Mouse (Mus musculus): ENCODE data around the gene Mapt. TPM values are rescaled to one million over a fixed set of nuclear protein-coding genes. Genes with fewer than 3 reads are reported as not detected.

Mapt gene
- polyA plus RNA-seq, 1 experiment = 53.4 TPM

- WGBS = 17% methylated on average over 6 of the region's 6 CpGs
- no peaks in the 10 kb centered on the region for H3K36me3 ChIP-seq (ENCODE audit: control insufficient read depth, insufficient read depth, low read length)
- TF ChIP-seq POLR2A (IDR thresholded peaks at IDR 0.05; ENCODE audit: low read depth, low read length) = no peak
- no peak for TF ChIP-seq CTCF (conservative IDR thresholded peaks at IDR 0.05; ENCODE audit: insufficient read depth, insufficient read length, low read depth, low read length)
- no peak overlapping the region for H3K4me3 ChIP-seq (ENCODE audit: insufficient read depth, low read depth, low read length)
- peak; percentile 83 for DNase-seq
- H3K27me3 ChIP-seq (replicated peaks; ENCODE audit: control insufficient read depth, insufficient read depth, low read length) = no peaks in the 10 kb centered on the region
- peaks cover 49% of the 10 kb centered on the region for H3K4me1 ChIP-seq (ENCODE audit: control insufficient read depth, insufficient read depth, low read length)
- peak overlapping the region; percentile 79 for H3K27ac ChIP-seq (ENCODE audit: insufficient read depth, low read depth, low read length)
Observed at GRCm38 (mm10) chr11:104247141-104247717, 16.0 kb downstream of the Mapt start.

GRCm38 (mm10) chr11:104249420-104249819, 18.2 kb downstream of the Mapt start:
- TF ChIP-seq POLR2A (IDR thresholded peaks at IDR 0.05; ENCODE audit: low read depth, low read length) (no peak), CTCF (conservative IDR thresholded peaks at IDR 0.05; ENCODE audit: insufficient read depth, insufficient read length, low read depth, low read length) (no peak)
- DNase-seq = peak; percentile 69
- Histone ChIP-seq H3K27me3 (replicated peaks; ENCODE audit: control insufficient read depth, insufficient read depth, low read length) (no peaks in the 10 kb centered on the region), H3K36me3 (ENCODE audit: control insufficient read depth, insufficient read depth, low read length) (no peaks in the 10 kb centered on the region), H3K27ac (ENCODE audit: insufficient read depth, low read depth, low read length) (no peak overlapping the region), H3K4me1 (ENCODE audit: control insufficient read depth, insufficient read depth, low read length) (peaks cover 54% of the 10 kb centered on the region), H3K4me3 (ENCODE audit: insufficient read depth, low read depth, low read length) (no peak overlapping the region)
- WGBS = 38% methylated on average over 8 of the region's 8 CpGs

GRCm38 (mm10) chr11:104251121-104251520, 19.9 kb downstream of the Mapt start:
- Histone ChIP-seq H3K4me3 (ENCODE audit: insufficient read depth, low read depth, low read length) (no peak overlapping the region), H3K27me3 (replicated peaks; ENCODE audit: control insufficient read depth, insufficient read depth, low read length) (no peaks in the 10 kb centered on the region), H3K36me3 (ENCODE audit: control insufficient read depth, insufficient read depth, low read length) (no peaks in the 10 kb centered on the region), H3K4me1 (ENCODE audit: control insufficient read depth, insufficient read depth, low read length) (peaks cover 47% of the 10 kb centered on the region), H3K27ac (ENCODE audit: insufficient read depth, low read depth, low read length) (no peak overlapping the region)
- TF ChIP-seq CTCF (conservative IDR thresholded peaks at IDR 0.05; ENCODE audit: insufficient read depth, insufficient read length, low read depth, low read length) (no peak), POLR2A (IDR thresholded peaks at IDR 0.05; ENCODE audit: low read depth, low read length) (no peak)
- DNase-seq = no peak
- WGBS = 77% methylated on average over 6 of the region's 6 CpGs

- TF ChIP-seq POLR2A (IDR thresholded peaks at IDR 0.05; ENCODE audit: low read depth, low read length) (no peak), CTCF (conservative IDR thresholded peaks at IDR 0.05; ENCODE audit: insufficient read depth, insufficient read length, low read depth, low read length) (no peak)
- 47% methylated on average over 3 of the region's 3 CpGs for WGBS
Observed at GRCm38 (mm10) chr11:104252094-104252493, 20.9 kb downstream of the Mapt start.

GRCm38 (mm10) chr11:104254408-104255039, 23.3 kb downstream of the Mapt start:
- Histone ChIP-seq H3K4me1 (ENCODE audit: control insufficient read depth, insufficient read depth, low read length) (peaks cover 33% of the 10 kb centered on the region), H3K27me3 (replicated peaks; ENCODE audit: control insufficient read depth, insufficient read depth, low read length) (no peaks in the 10 kb centered on the region), H3K27ac (ENCODE audit: insufficient read depth, low read depth, low read length) (no peak overlapping the region; the same call in 1 of the 2 replicates), H3K4me3 (ENCODE audit: insufficient read depth, low read depth, low read length) (no peak overlapping the region), H3K36me3 (ENCODE audit: control insufficient read depth, insufficient read depth, low read length) (no peaks in the 10 kb centered on the region)
- TF ChIP-seq CTCF (conservative IDR thresholded peaks at IDR 0.05; ENCODE audit: insufficient read depth, insufficient read length, low read depth, low read length) (no peak), POLR2A (IDR thresholded peaks at IDR 0.05; ENCODE audit: low read depth, low read length) (no peak)
- no peak for DNase-seq
- 74% methylated on average over 10 of the region's 10 CpGs for WGBS

More at GRCm38 (mm10) chr11:104252094-104252493, 20.9 kb downstream of the Mapt start:
- Histone ChIP-seq H3K36me3 (ENCODE audit: control insufficient read depth, insufficient read depth, low read length) (no peaks in the 10 kb centered on the region), H3K4me1 (ENCODE audit: control insufficient read depth, insufficient read depth, low read length) (peaks cover 42% of the 10 kb centered on the region), H3K27ac (ENCODE audit: insufficient read depth, low read depth, low read length) (peak overlapping the region; percentile 54; the same call in 1 of the 2 replicates), H3K27me3 (replicated peaks; ENCODE audit: control insufficient read depth, insufficient read depth, low read length) (no peaks in the 10 kb centered on the region), H3K4me3 (ENCODE audit: insufficient read depth, low read depth, low read length) (no peak overlapping the region)
- no peak for DNase-seq

GRCm38 (mm10) chr11:104256179-104256578, 25.0 kb downstream of the Mapt start:
- WGBS = 67% methylated on average over 2 of the region's 2 CpGs
- Histone ChIP-seq H3K27me3 (replicated peaks; ENCODE audit: control insufficient read depth, insufficient read depth, low read length) (no peaks in the 10 kb centered on the region), H3K4me1 (ENCODE audit: control insufficient read depth, insufficient read depth, low read length) (peaks cover 28% of the 10 kb centered on the region), H3K27ac (ENCODE audit: insufficient read depth, low read depth, low read length) (no peak overlapping the region), H3K36me3 (ENCODE audit: control insufficient read depth, insufficient read depth, low read length) (no peaks in the 10 kb centered on the region), H3K4me3 (ENCODE audit: insufficient read depth, low read depth, low read length) (no peak overlapping the region)
- TF ChIP-seq CTCF (conservative IDR thresholded peaks at IDR 0.05; ENCODE audit: insufficient read depth, insufficient read length, low read depth, low read length) (no peak), POLR2A (IDR thresholded peaks at IDR 0.05; ENCODE audit: low read depth, low read length) (no peak)
- peak; percentile 73 for DNase-seq

GRCm38 (mm10) chr11:104258991-104259390, 27.8 kb downstream of the Mapt start:
- WGBS = 33% methylated on average over 4 of the region's 4 CpGs
- peaks cover 16% of the 10 kb centered on the region for H3K4me1 ChIP-seq (ENCODE audit: control insufficient read depth, insufficient read depth, low read length)
- H3K27me3 ChIP-seq (replicated peaks; ENCODE audit: control insufficient read depth, insufficient read depth, low read length) = no peaks in the 10 kb centered on the region
- H3K4me3 ChIP-seq (ENCODE audit: insufficient read depth, low read depth, low read length) = no peak overlapping the region
- DNase-seq = peak; percentile 68
- H3K36me3 ChIP-seq (ENCODE audit: control insufficient read depth, insufficient read depth, low read length) = no peaks in the 10 kb centered on the region
- H3K27ac ChIP-seq (ENCODE audit: insufficient read depth, low read depth, low read length) = peak overlapping the region; percentile 42; the same call in 1 of the 2 replicates
- TF ChIP-seq POLR2A (IDR thresholded peaks at IDR 0.05; ENCODE audit: low read depth, low read length) (no peak), CTCF (conservative IDR thresholded peaks at IDR 0.05; ENCODE audit: insufficient read depth, insufficient read length, low read depth, low read length) (no peak)
